Mouse (Mus musculus) gastrocnemius, postnatal 14 days (tissue): Measurements from ENCODE around the gene Tmem270. TPM values are rescaled to one million over a fixed set of nuclear protein-coding genes. Genes with fewer than 3 reads are reported as not detected.

Experiments
- DNase-seq: peaks from one replicate; pipeline ENCODE4 v3.0.0; 2021; ENCODE audit warnings: mixed read lengths
- intact Hi-C: fragments of 180-260 bp; cut with DNase I; formaldehyde crosslinking; loops from one replicate; pipeline ENCODE4 v1.15.1; 2025; ENCODE audit warnings: low total_unique reads
- total RNA-seq, 2 experiments: library from RNA; stranded (reverse); gene quantifications; 2 replicates each; pipeline ENCODE4 v1.2.3; 2021

Tmem270 gene
- total RNA-seq, 2 experiments from 2014 or later, result not detected

GRCm38 (mm10) chr5:134932179-134932902 is 25.8 kb upstream of the Tmem270 start, which contains the start of gene Mettl27:
Gene Mettl27, plus strand, starts transcription at chr5:134932368.
- intact Hi-C loops, result no loop called here
- DNase-seq, result peak; percentile 89

GRCm38 (mm10) chr5:134929988-134930387 is 23.5 kb upstream of the Tmem270 start:
- no peak for DNase-seq
- intact Hi-C loops, result loop anchor here (5.0 to 10.0 kb wide), 2 partner anchors 32 to 845 kb away; no protein-coding TSS in a partner anchor

GRCm38 (mm10) chr5:134926726-134927125 is 20.2 kb upstream of the Tmem270 start:
- intact Hi-C loops, result loop anchor here (5.0 to 10.0 kb wide), 2 partner anchors 36 to 842 kb away; no protein-coding TSS in a partner anchor

GRCm38 (mm10) chr5:134923141-134923540 is 16.6 kb upstream of the Tmem270 start:
- DNase-seq, result no peak
- intact Hi-C loops, result loop anchor here (10.0 kb wide), 1 partner anchor 838 kb away; no protein-coding TSS in a partner anchor

More at GRCm38 (mm10) chr5:134926726-134927125, 20.2 kb upstream of the Tmem270 start:
- DNase-seq, result no peak

GRCm38 (mm10) chr5:134921106-134921505 is 14.6 kb upstream of the Tmem270 start:
- no peak for DNase-seq
- intact Hi-C loops, result loop anchor here (10.0 kb wide), 1 partner anchor 836 kb away; no protein-coding TSS in a partner anchor

- intact Hi-C loops, result loop anchor here (10.0 kb wide), 1 partner anchor 835 kb away; no protein-coding TSS in a partner anchor
- no peak for DNase-seq
Measured at GRCm38 (mm10) chr5:134920106-134920687, 13.7 kb upstream of the Tmem270 start.

GRCm38 (mm10) chr5:134919097-134919496 is 12.6 kb upstream of the Tmem270 start:
- DNase-seq, result no peak
- intact Hi-C loops, result no loop called here

- intact Hi-C loops, result no loop called here
Measured at GRCm38 (mm10) chr5:134918071-134918832, 11.7 kb upstream of the Tmem270 start.

GRCm38 (mm10) chr5:134915311-134915710 is 8.8 kb upstream of the Tmem270 start, which contains the start of gene Cldn13:
Gene Cldn13, minus strand, starts transcription at chr5:134915526.
- intact Hi-C loops, result no loop called here

More at GRCm38 (mm10) chr5:134918071-134918832, 11.7 kb upstream of the Tmem270 start:
- peak; percentile 48 for DNase-seq

GRCm38 (mm10) chr5:134914510-134914909 is 8.0 kb upstream of the Tmem270 start:
- intact Hi-C loops, result no loop called here
- no peak for DNase-seq

More at GRCm38 (mm10) chr5:134915311-134915710, 8.8 kb upstream of the Tmem270 start, which contains the start of gene Cldn13:
- no peak for DNase-seq

- no peak for DNase-seq
- intact Hi-C loops, result no loop called here
Measured at GRCm38 (mm10) chr5:134913753-134914152, 7.2 kb upstream of the Tmem270 start.

GRCm38 (mm10) chr5:134913352-134913751 is 6.8 kb upstream of the Tmem270 start:
- DNase-seq, result no peak
- intact Hi-C loops, result no loop called here

- intact Hi-C loops, result no loop called here
- no peak for DNase-seq
Measured at GRCm38 (mm10) chr5:134911901-134912300, 5.4 kb upstream of the Tmem270 start.

- intact Hi-C loops, result loop anchor here (5.0 kb wide), 1 partner anchor 55 kb away; no protein-coding TSS in a partner anchor
- peak; percentile 93 for DNase-seq
Measured at GRCm38 (mm10) chr5:134907135-134907534, 602 bp upstream of the Tmem270 start.

GRCm38 (mm10) chr5:134901644-134902027 is 4.9 kb downstream of the Tmem270 start:
- intact Hi-C loops, result loop anchor here (5.0 kb wide), 1 partner anchor 154 kb away; the partner anchor contains the start of gene Eln
- no peak for DNase-seq

GRCm38 (mm10) chr5:134901012-134901643 is 5.4 kb downstream of the Tmem270 start:
- peak; percentile 26 for DNase-seq
- intact Hi-C loops, result loop anchor here (5.0 kb wide), 1 partner anchor 154 kb away; the partner anchor contains the start of gene Eln

- no peak for DNase-seq
- intact Hi-C loops, result no loop called here
Measured at GRCm38 (mm10) chr5:134897596-134897995, 8.9 kb downstream of the Tmem270 start.

- intact Hi-C loops, result no loop called here
- peak; percentile 42 for DNase-seq
Measured at GRCm38 (mm10) chr5:134896965-134897364, 9.6 kb downstream of the Tmem270 start.

- intact Hi-C loops, result no loop called here
- peak; percentile 49 for DNase-seq
Measured at GRCm38 (mm10) chr5:134895291-134895690, 11.2 kb downstream of the Tmem270 start.
